Mouse (Mus musculus) intestine, postnatal 0 days (tissue): ENCODE results near the gene Prr12. TPM values are rescaled to one million over a fixed set of nuclear protein-coding genes. Genes with fewer than 3 reads are reported as not detected.

ENCODE experiments used
- ATAC-seq: fragments of 200-750 bp; cut with Nextera tagmentation; 2 replicates; pipeline ENCODE4 v1.8.0; 2017; ENCODE audit warnings: mild to moderate bottlenecking, moderate TSS enrichment, moderate library complexity
- H3K27ac ChIP-seq: fragments of 300-500 bp; sonication (generic); 2 replicates; pipeline ENCODE4 v1.5.1; 2014; ENCODE audit warnings: mild to moderate bottlenecking, low read depth, low read length, moderate library complexity
- H3K27me3 ChIP-seq: fragments of 300-500 bp; sonication (generic); replicated peaks from 2 replicates; pipeline ENCODE4 v1.6.1; 2014; ENCODE audit warnings: low read length, mixed read lengths; ENCODE audit not compliant: control insufficient read depth, insufficient read depth
- H3K36me3 ChIP-seq: fragments of 300-500 bp; sonication (generic); 2 replicates; pipeline ENCODE4 v1.6.1; 2014; ENCODE audit warnings: mild to moderate bottlenecking, moderate library complexity; ENCODE audit not compliant: control insufficient read depth, insufficient read depth
- H3K4me1 ChIP-seq: fragments of 300-500 bp; sonication (generic); replicated peaks from 2 replicates; pipeline ENCODE4 v1.6.1; 2014; ENCODE audit warnings: antibody characterized with exemption, low read length, mixed read lengths; ENCODE audit not compliant: control insufficient read depth, insufficient read depth
- H3K4me2 ChIP-seq: fragments of 300-500 bp; sonication (generic); replicated peaks from 2 replicates; pipeline ENCODE4 v1.6.1; 2014; ENCODE audit warnings: low read depth, mild to moderate bottlenecking, moderate library complexity
- H3K4me3 ChIP-seq: fragments of 300-500 bp; sonication (generic); 2 replicates; pipeline ENCODE4 v1.5.1; 2014; ENCODE audit warnings: low read depth, low read length
- H3K9ac ChIP-seq: fragments of 300-500 bp; sonication (generic); 2 replicates; pipeline ENCODE4 v1.6.1; 2014; ENCODE audit warnings: mild to moderate bottlenecking, low read depth, low read length
- H3K9me3 ChIP-seq: fragments of 300-500 bp; sonication (generic); 2 replicates; pipeline ENCODE4 v1.6.1; 2016; ENCODE audit warnings: mixed run types; ENCODE audit not compliant: control insufficient read depth
- CTCF ChIP-seq: sonication (generic); IDR thresholded peaks from 2 replicates; pipeline ENCODE4 v1.5.1; 2016; ENCODE audit warnings: low read depth, mild to moderate bottlenecking, control low read depth, antibody characterized with exemption, moderate library complexity
- WGBS: fragments of 180-500 bp; shearing (Covaris S2); extraction: QIAGEN DNeasy Blood & Tissue Kit; methylation state at CpG from one replicate; pipeline ENCODE4 v1.1.7; 2014; 5-methylcytosine and 5-hydroxymethylcytosine counted together
- microRNA-seq: library from miRNA; unstranded; fragments of <30 nt; microRNA quantifications from one replicate; pipeline ENCODE4, GENCODE M21; 2016
- polyA plus RNA-seq: library from polyadenylated mRNA; unstranded; fragments of >200 nt; fragmentation: Nextera tagmentation; extraction: Ambion mirVana; gene quantifications from 2 replicates; pipeline ENCODE4 v1.2.1, GENCODE M21; 2015

Prr12 gene
- polyA plus RNA-seq, 1 experiment from 2014 or later: 2.4 TPM

DNA sequence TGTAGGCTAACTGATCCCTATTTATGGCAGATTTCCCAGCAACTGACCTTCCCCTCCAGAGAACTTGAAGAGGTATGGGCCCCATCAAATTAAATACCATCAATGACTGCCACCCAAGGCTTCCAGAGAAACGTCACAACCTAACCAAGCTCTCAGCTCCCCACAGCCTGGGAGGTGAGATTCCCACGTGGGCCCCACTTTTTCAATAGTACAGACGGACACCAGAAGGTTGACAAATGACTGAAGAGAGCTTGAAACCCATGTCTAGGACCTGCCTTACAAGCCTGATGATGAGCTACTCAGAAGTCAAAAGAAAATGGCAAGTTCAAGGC is 67.9 kb downstream of the Prr12 start:
- H3K4me3 ChIP-seq: no peak overlapping the region
- H3K27ac ChIP-seq: no peak overlapping the region
- no peak for TF ChIP-seq CTCF
- H3K4me2 ChIP-seq: peak overlapping the region; percentile 73; the same call in 1 of the 2 replicates
- H3K9me3 ChIP-seq: no peaks in the 10 kb centered on the region
- no peak overlapping the region for H3K9ac ChIP-seq
- peaks cover 25% of the 10 kb centered on the region for H3K36me3 ChIP-seq
- ATAC-seq: no peak
- H3K27me3 ChIP-seq: no peaks in the 10 kb centered on the region
- no peaks in the 10 kb centered on the region for H3K4me1 ChIP-seq
- 31% methylated on average over 3 of the region's 3 CpGs for WGBS

DNA sequence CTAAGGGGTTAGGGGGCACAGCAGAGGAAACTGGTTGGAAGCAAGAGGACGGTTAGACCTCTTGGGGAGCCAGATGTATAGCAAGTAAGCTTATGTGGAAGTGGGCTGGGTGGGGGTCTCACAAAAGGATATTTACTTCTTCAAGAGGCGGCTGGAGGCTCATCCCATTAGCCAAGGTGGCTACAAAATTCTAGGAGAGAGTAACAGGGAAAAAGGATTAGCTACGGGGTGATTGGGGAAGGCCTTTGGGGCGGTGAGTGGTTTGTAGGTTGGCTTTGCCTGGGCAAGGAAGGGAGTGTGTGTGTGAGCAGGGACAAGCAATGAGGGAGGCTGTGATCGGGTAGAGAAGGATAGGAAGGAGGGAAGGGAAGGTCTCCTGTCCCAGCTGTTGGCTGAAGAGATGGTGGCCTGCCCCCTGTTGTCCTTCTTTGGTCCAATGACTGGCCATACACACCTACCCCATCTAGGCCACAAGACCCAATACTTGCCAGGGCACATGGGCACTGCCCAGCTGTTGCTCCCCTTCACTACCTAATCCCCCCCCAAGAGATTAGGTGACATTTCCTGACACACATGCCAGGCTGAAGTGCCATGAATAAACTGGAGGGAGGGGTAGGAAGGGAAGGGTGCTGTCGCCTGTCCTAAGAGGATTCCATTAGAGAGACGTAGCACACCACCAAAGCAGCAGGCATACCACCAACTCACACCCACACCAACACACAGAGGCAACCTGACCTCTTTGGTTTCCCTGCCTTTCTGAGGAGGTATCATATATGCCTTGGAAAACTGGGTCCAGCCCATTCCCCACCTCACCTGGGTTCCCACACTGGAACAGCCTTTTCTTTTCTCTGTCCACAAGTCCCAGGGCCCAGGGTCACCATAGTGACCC is 68.5 kb downstream of the Prr12 start:
- H3K9me3 ChIP-seq: no peaks in the 10 kb centered on the region
- WGBS: 71% methylated on average over 7 of the region's 7 CpGs
- no peak overlapping the region for H3K4me2 ChIP-seq
- H3K27ac ChIP-seq: no peak overlapping the region
- H3K9ac ChIP-seq: no peak overlapping the region
- no peak for ATAC-seq
- no peaks in the 10 kb centered on the region for H3K4me1 ChIP-seq
- H3K36me3 ChIP-seq: peaks cover 31% of the 10 kb centered on the region
- peak; percentile 21; the same call in 1 of the 2 replicates for TF ChIP-seq CTCF
- H3K27me3 ChIP-seq: no peaks in the 10 kb centered on the region
- H3K4me3 ChIP-seq: no peak overlapping the region

DNA sequence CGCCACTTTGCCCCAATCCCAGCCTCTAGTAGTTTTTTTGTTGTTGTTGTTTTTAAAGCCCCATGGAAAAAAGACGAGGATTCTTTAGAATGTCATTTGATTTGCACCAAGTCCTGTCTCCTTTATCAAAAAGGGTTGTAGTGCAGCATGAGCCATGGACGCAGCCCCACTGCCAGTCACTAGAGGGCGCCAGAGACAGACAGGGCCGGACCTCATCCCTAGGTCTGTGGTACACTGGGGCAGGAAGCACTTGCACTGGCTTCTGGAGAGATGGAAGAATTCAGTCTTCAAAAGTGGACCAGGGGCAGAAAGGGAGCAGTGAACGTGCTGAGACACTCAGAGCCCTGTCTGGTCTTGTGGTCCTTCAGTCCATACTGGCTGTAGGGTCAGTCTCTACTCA is 69.6 kb downstream of the Prr12 start:
- Histone ChIP-seq H3K9me3 (no peaks in the 10 kb centered on the region), H3K4me1 (no peaks in the 10 kb centered on the region), H3K4me3 (no peak overlapping the region), H3K27ac (no peak overlapping the region; the same call in 1 of the 2 replicates), H3K27me3 (no peaks in the 10 kb centered on the region), H3K4me2 (no peak overlapping the region), H3K36me3 (peaks cover 42% of the 10 kb centered on the region), H3K9ac (no peak overlapping the region)
- 20% methylated on average over 6 of the region's 6 CpGs for WGBS
- no peak for ATAC-seq
- TF ChIP-seq CTCF: peak; percentile 97

DNA sequence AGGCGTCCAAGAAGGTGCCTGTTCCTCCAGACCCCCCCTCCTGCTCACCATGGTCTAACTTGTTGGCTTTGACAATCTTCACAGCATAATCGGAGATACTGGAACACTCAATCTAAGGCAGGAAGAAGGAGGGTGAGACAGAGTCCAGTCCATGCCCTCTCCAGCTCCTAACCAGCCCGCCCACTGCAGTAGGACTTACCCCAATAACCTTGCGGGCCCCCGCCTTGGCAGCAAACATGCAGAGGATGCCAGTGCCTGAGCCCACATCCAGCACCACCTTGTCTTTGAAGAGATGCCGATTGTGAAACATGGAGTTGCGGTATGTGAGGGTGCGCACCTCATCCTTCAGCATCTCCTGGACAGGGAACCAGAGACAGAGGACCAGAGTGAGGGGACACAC is 71.1 kb downstream of the Prr12 start:
- H3K9ac ChIP-seq: no peak overlapping the region
- peaks cover 57% of the 10 kb centered on the region for H3K36me3 ChIP-seq
- H3K27ac ChIP-seq: no peak overlapping the region
- no peaks in the 10 kb centered on the region for H3K27me3 ChIP-seq
- 93% methylated on average over 8 of the region's 8 CpGs for WGBS
- no peak for TF ChIP-seq CTCF
- no peak for ATAC-seq
- H3K9me3 ChIP-seq: no peaks in the 10 kb centered on the region
- no peaks in the 10 kb centered on the region for H3K4me1 ChIP-seq
- no peak overlapping the region for H3K4me2 ChIP-seq
- H3K4me3 ChIP-seq: no peak overlapping the region

DNA sequence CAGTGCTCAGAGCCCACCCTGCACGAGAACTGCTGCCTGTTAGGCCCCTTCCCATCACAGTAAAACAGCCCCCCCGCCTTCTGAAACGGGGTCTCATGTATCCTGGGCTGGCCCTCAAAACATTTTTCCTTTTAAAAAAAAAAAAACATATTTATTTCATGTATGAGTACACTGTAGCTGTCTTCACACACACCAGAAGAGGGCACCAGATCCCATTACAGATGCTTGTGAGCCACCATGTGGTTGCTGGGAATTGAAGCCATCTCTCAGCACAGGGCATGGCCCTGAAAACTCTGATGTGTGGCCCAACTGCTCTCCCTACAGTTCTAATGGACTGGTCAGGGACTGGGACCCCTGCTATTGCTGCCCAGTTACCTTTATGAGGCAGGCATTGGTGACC is 74.4 kb downstream of the Prr12 start:
- no peak for ATAC-seq
- TF ChIP-seq CTCF: peak; percentile 18; the same call in 1 of the 2 replicates
- Histone ChIP-seq H3K27me3 (no peaks in the 10 kb centered on the region), H3K4me2 (no peak overlapping the region), H3K27ac (peak overlapping the region; percentile 30; the same call in 1 of the 2 replicates), H3K4me1 (no peaks in the 10 kb centered on the region), H3K9ac (no peak overlapping the region), H3K4me3 (no peak overlapping the region), H3K36me3 (peaks cover 67% of the 10 kb centered on the region), H3K9me3 (no peaks in the 10 kb centered on the region)
- 93% methylated on average over 3 of the region's 3 CpGs for WGBS

Small RNA genes within 50 kb of the gene (microRNA-seq; reads per million reads assigned to microRNA genes)
- not detected for gene Mir7054

Other genes with a start within 250 kb of the Prr12 start
- 28.0 and 28.1 TPM in 2 replicates for gene Nup62, start 236.8 kb downstream of the Prr12 start, polyA plus RNA-seq
- 0.82 and 0.89 TPM in 2 replicates for gene Il4i1, start 236.5 kb downstream of the Prr12 start, polyA plus RNA-seq
- gene Atf5, start 236.2 kb downstream of the Prr12 start, polyA plus RNA-seq: 6.5 and 6.6 TPM in 2 replicates
- 71.6 and 76.5 TPM in 2 replicates for gene Akt1s1, start 203.9 kb downstream of the Prr12 start, polyA plus RNA-seq
- gene Tbc1d17, start 203.8 kb downstream of the Prr12 start, polyA plus RNA-seq: 47.4 and 48.5 TPM in 2 replicates
- gene Pnkp, start 195.7 kb downstream of the Prr12 start, polyA plus RNA-seq: 27.7 and 32.0 TPM in 2 replicates
- 112 and 114 TPM in 2 replicates for gene Ptov1, start 183.1 kb downstream of the Prr12 start, polyA plus RNA-seq
- 60.0 and 62.9 TPM in 2 replicates for gene Med25, start 160.2 kb downstream of the Prr12 start, polyA plus RNA-seq
- gene Fuz, start 156.8 kb downstream of the Prr12 start, polyA plus RNA-seq: 11.1 and 12.1 TPM in 2 replicates
- 42.8 and 44.1 TPM in 2 replicates for gene Ap2a1, start 123.4 kb downstream of the Prr12 start, polyA plus RNA-seq
- 0.13 TPM in 1 of 2 replicates, not detected in the other for gene Tsks, start 109.7 kb downstream of the Prr12 start, polyA plus RNA-seq
- 3.5 and 4.5 TPM in 2 replicates for gene Cpt1c, start 78.0 kb downstream of the Prr12 start, polyA plus RNA-seq
- 124 and 130 TPM in 2 replicates for gene Prmt1, start 66.3 kb downstream of the Prr12 start, polyA plus RNA-seq
- gene Irf3, start 55.2 kb downstream of the Prr12 start, polyA plus RNA-seq: 53.2 and 56.4 TPM in 2 replicates
- 18.3 and 19.6 TPM in 2 replicates for gene Bcl2l12, start 54.2 kb downstream of the Prr12 start, polyA plus RNA-seq
- gene Scaf1, start 36.5 kb downstream of the Prr12 start, polyA plus RNA-seq: 21.7 and 22.6 TPM in 2 replicates
- 94.6 and 100 TPM in 2 replicates for gene Rras, start 34.9 kb downstream of the Prr12 start, polyA plus RNA-seq
- gene Nosip, start 9.5 kb upstream of the Prr12 start, polyA plus RNA-seq: 38.9 and 40.5 TPM in 2 replicates
- gene Prrg2, start 9.8 kb upstream of the Prr12 start, polyA plus RNA-seq: 56.8 and 59.0 TPM in 2 replicates
- 81.8 and 85.6 TPM in 2 replicates for gene Rcn3, start 39.3 kb upstream of the Prr12 start, polyA plus RNA-seq
- gene Fcgrt, start 51.0 kb upstream of the Prr12 start, polyA plus RNA-seq: 2,929 and 3,267 TPM in 2 replicates
- 1,691 and 1,755 TPM in 2 replicates for gene Rps11, start 71.6 kb upstream of the Prr12 start, polyA plus RNA-seq
- 1,616 and 1,752 TPM in 2 replicates for gene Rpl13a, start 75.9 kb upstream of the Prr12 start, polyA plus RNA-seq
- gene Gm45713, start 83.3 kb upstream of the Prr12 start, polyA plus RNA-seq: 0.70 and 0.82 TPM in 2 replicates
- gene Flt3l, start 83.6 kb upstream of the Prr12 start, polyA plus RNA-seq: 2.1 and 2.7 TPM in 2 replicates
- gene Pih1d1, start 101.4 kb upstream of the Prr12 start, polyA plus RNA-seq: 63.6 and 64.7 TPM in 2 replicates
- gene Aldh16a1, start 101.7 kb upstream of the Prr12 start, polyA plus RNA-seq: 86.8 and 102 TPM in 2 replicates
- gene Slc17a7, start 111.1 kb upstream of the Prr12 start, polyA plus RNA-seq: not detected in 2 replicates
- gene Gfy, start 126.7 kb upstream of the Prr12 start, polyA plus RNA-seq: not detected in 2 replicates
- not detected in 2 replicates for gene Pth2, start 128.1 kb upstream of the Prr12 start, polyA plus RNA-seq
- gene Ccdc155, start 152.0 kb upstream of the Prr12 start, polyA plus RNA-seq: 0.07 TPM in 1 of 2 replicates, not detected in the other
- gene Dkkl1, start 159.3 kb upstream of the Prr12 start, polyA plus RNA-seq: 0.47 and 0.55 TPM in 2 replicates
- gene Tead2, start 162.9 kb upstream of the Prr12 start, polyA plus RNA-seq: 18.7 and 20.8 TPM in 2 replicates
- 1.6 and 2.3 TPM in 2 replicates for gene Cd37, start 186.2 kb upstream of the Prr12 start, polyA plus RNA-seq
- not detected in 2 replicates for gene Slc6a16, start 188.2 kb upstream of the Prr12 start, polyA plus RNA-seq
- gene Slc6a21, start 224.6 kb upstream of the Prr12 start, polyA plus RNA-seq: not detected in 2 replicates